ENCODE assay signal across 9 mouse cellular contexts in the genomic region with DNA sequence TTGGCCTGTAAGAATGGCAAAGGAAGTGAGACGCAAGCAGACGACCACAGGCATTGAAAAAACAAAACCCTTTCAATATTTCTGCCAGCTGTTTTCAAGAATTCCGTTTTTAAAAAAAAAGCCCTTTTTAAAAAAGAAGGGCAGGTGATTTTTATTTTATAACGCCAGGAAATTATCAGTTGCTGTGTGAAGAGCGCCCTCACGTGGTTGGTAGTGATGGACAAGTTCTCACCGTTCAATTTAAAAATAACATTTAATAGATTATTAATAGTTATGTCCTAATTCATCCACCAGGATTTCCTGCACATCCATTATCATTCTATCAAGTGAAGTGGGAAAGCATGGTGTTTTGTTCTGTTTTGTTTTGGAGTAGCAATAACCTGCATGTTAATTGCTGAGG. TPM values are rescaled to one million over a fixed set of nuclear protein-coding genes. Genes with fewer than 3 reads are reported as not detected.
A peak's percentile ranks its signal among the peaks of the same experiment; 100 is the strongest.
DNase-seq lines count a peak whose midpoint lies in the region; ATAC-seq and TF ChIP-seq lines count a peak whose summit lies in the region.
"Had no signal": no experiment of that assay in that cellular context is flagged by ENCODE, and none has a peak within 500 bp of the region (broad histone marks: within the 10 kb centered on the region; RNA-seq: fewer than 3 reads in every experiment).

No protein-coding gene starts in this region.

- intact Hi-C loops in heart, postnatal 10 days (cut with DNase I): loop anchor here (10.0 kb wide), 1 partner anchor 312 kb away; no protein-coding TSS in a partner anchor

- no peak overlapping the region for H3K27ac ChIP-seq in kidney, postnatal 0 days
- peak overlapping the region; percentile 64; the same call in 1 of the 2 replicates for H3K27ac ChIP-seq in hindbrain, postnatal 0 days
- H3K27ac ChIP-seq in midbrain, embryonic 15.5 days: peak overlapping the region; percentile 60; the same call in 1 of the 2 replicates
- H3K27ac ChIP-seq: heart, embryonic 15.5 days had no signal

- no peak overlapping the region for H3K4me3 ChIP-seq in kidney, postnatal 0 days (replicated peaks; ENCODE audit: low read depth, low read length)
- H3K4me3 ChIP-seq in hindbrain, postnatal 0 days (ENCODE audit: low read length): peak overlapping the region; percentile 75
- peak overlapping the region; percentile 78 for H3K4me3 ChIP-seq in midbrain, embryonic 15.5 days
- H3K4me3 ChIP-seq: heart, embryonic 15.5 days had no signal

- whole genome bisulfite sequencing in kidney, postnatal 0 days: 14% methylated on average over 7 of the region's 7 CpGs
- WGBS in hindbrain, postnatal 0 days: 5% methylated on average over 7 of the region's 7 CpGs
- 7% methylated on average over 7 of the region's 7 CpGs for WGBS in midbrain, embryonic 15.5 days

- no peaks in the 10 kb centered on the region for H3K9me3 ChIP-seq in kidney, postnatal 0 days (replicated peaks; ENCODE audit: low read length)
- H3K9me3 ChIP-seq in hindbrain, postnatal 0 days (ENCODE audit: low read length): no peaks in the 10 kb centered on the region
- H3K9me3 ChIP-seq in midbrain, embryonic 15.5 days: no peaks in the 10 kb centered on the region
- H3K9me3 ChIP-seq: heart, embryonic 15.5 days had no signal

- peak; percentile 27 for DNase-seq in kidney, postnatal 0 days (ENCODE audit: low spot score)
- DNase-seq in kidney, adult 18-20 months: no peak
- peak; percentile 66 for DNase-seq in cerebellum, adult 9-11 months
- peak; percentile 86 for DNase-seq in hindbrain, postnatal 0 days (ENCODE audit: low spot score)
- no peak for DNase-seq in spleen, adult 12 weeks (ENCODE audit: low spot score)
- no peak for DNase-seq in heart, postnatal 10 days
- DNase-seq in lung, postnatal 25 days (ENCODE audit: low spot score): no peak

- ATAC-seq in kidney, postnatal 0 days (replicated peaks; ENCODE audit: low FRiP score, low read depth): no peak
- ATAC-seq in hindbrain, postnatal 0 days: no peak
- ATAC-seq in midbrain, embryonic 15.5 days (replicated peaks): no peak

- peak; percentile 60 for TF ChIP-seq CTCF in kidney, postnatal 0 days (IDR thresholded peaks at IDR 0.05; ENCODE audit: low read depth)
- TF ChIP-seq CTCF in hindbrain, postnatal 0 days (IDR thresholded peaks at IDR 0.05; ENCODE audit: low read depth): peak; percentile 75

- H3K27me3 ChIP-seq in kidney, postnatal 0 days (ENCODE audit: insufficient read depth, low read length): peaks cover 19% of the 10 kb centered on the region
- H3K27me3 ChIP-seq in hindbrain, postnatal 0 days (ENCODE audit: insufficient read depth, low read length): no peaks in the 10 kb centered on the region
- no peaks in the 10 kb centered on the region for H3K27me3 ChIP-seq in midbrain, embryonic 15.5 days (replicated peaks)

- H3K4me1 ChIP-seq in kidney, postnatal 0 days (replicated peaks; ENCODE audit: insufficient read depth, low read length): no peaks in the 10 kb centered on the region
- H3K4me1 ChIP-seq in hindbrain, postnatal 0 days (ENCODE audit: insufficient read depth, low read length): peaks cover 3% of the 10 kb centered on the region; the same call in 1 of the 2 replicates
- H3K4me1 ChIP-seq in midbrain, embryonic 15.5 days: peaks cover 54% of the 10 kb centered on the region
- H3K4me1 ChIP-seq: heart, embryonic 15.5 days had no signal

- no peak overlapping the region for H3K9ac ChIP-seq in kidney, postnatal 0 days (ENCODE audit: low read depth, low read length)
- peak overlapping the region; percentile 33 for H3K9ac ChIP-seq in hindbrain, postnatal 0 days (replicated peaks; ENCODE audit: low read length)
- peak overlapping the region; percentile 43; the same call in 1 of the 2 replicates for H3K9ac ChIP-seq in midbrain, embryonic 15.5 days
- H3K9ac ChIP-seq: heart, embryonic 15.5 days had no signal

- H3K36me3 ChIP-seq in kidney, postnatal 0 days (ENCODE audit: insufficient read depth, low read length): no peaks in the 10 kb centered on the region
- H3K36me3 ChIP-seq in hindbrain, postnatal 0 days (ENCODE audit: insufficient read depth, low read length): no peaks in the 10 kb centered on the region
- no peaks in the 10 kb centered on the region for H3K36me3 ChIP-seq in midbrain, embryonic 15.5 days (replicated peaks)
- H3K36me3 ChIP-seq: heart, embryonic 15.5 days had no signal

- H3K4me2 ChIP-seq in kidney, postnatal 0 days (ENCODE audit: low read length): no peak overlapping the region
- H3K4me2 ChIP-seq in hindbrain, postnatal 0 days (ENCODE audit: low read depth, low read length): peak overlapping the region; percentile 57
- H3K4me2 ChIP-seq in midbrain, embryonic 15.5 days: peak overlapping the region; percentile 58
- H3K4me2 ChIP-seq: heart, embryonic 15.5 days had no signal

RNA-seq across cellular contexts. Expression of gene Adgrb3, which starts 2.7 kb away (rescaled TPM):
- 0.08 and 0.26 TPM in 2 replicates for polyA plus RNA-seq in kidney, postnatal 0 days (2015; fragmentation: Nextera tagmentation; extraction: Ambion mirVana)
- 74.6 and 79.2 TPM in 2 replicates for total RNA-seq in hindbrain, postnatal 0 days (2014; rRNA removed)
- 44.7 and 46.5 TPM in 2 replicates for polyA plus RNA-seq in hindbrain, postnatal 0 days (2015; fragmentation: Nextera tagmentation; extraction: Ambion mirVana)
- 58.3 and 60.6 TPM in 2 replicates for polyA plus RNA-seq in midbrain, embryonic 15.5 days (2015; fragmentation: Nextera tagmentation; extraction: Ambion mirVana)
- under 1 TPM in 1 of 2 experiments, not detected in 1; 0.12 TPM for total RNA-seq in heart, postnatal 10 days (2021)

Comparison
In these comparisons a context has a peak if more than half of its experiments do, and no peak if none do; other contexts are left out.
1. DNase-seq: peak in kidney, postnatal 0 days (single experiment), cerebellum, adult 9-11 months (single experiment) and hindbrain, postnatal 0 days (single experiment); none in kidney, adult 18-20 months (single experiment), spleen, adult 12 weeks (single experiment), heart, postnatal 10 days (0 of 2) and lung, postnatal 25 days (single experiment).
2. RNA of gene Adgrb3, which starts 2.7 kb away (polyA plus RNA-seq): 58.3 to 60.6 TPM in midbrain, embryonic 15.5 days and 44.7 to 46.5 TPM in hindbrain, postnatal 0 days; 0.08 to 0.26 TPM in kidney, postnatal 0 days; every median in the first group is over 10 times any median in the second.